Mouse (Mus musculus): ENCODE measurements at regions not wholly inside any gene's neighbourhood (a gene's known extent, or its start where the extent isn't known, plus 50 kb on each side); places are given as distances from the start of the nearest gene placed in this dataset.
"Not testable (repeated sequence)": the region's sequence is repeated elsewhere in the genome, so short reads cannot be mapped to it uniquely, and the experiment has no call there.

- not testable (repeated sequence) for ATAC-seq (ENCODE audit: low TSS enrichment)
These were observed 1000.2 kb downstream of the Kcnt2 start for GRCm38 (mm10) chr1:141246125-141246524.

DNA sequence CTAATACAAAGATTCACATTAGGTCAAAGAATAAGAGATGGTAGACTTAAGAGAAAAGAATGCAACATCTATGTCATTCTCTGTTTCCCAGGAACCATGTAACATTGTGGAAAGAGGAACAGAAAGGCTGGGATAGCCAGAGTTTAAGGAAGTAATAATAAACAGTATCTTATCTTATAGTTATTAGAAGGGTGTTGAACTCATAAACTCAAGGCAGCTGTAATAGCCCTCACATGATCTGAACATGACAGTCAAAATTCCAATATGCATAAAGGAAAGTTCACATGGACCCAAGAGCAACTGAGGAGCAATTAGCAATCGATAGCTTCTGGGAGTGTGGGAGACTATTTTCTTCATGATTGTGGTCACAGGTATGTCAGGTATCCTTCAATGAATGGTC is 1028.8 kb downstream of the Kcnt2 start:
- ATAC-seq (ENCODE audit: low TSS enrichment): no peak

DNA sequence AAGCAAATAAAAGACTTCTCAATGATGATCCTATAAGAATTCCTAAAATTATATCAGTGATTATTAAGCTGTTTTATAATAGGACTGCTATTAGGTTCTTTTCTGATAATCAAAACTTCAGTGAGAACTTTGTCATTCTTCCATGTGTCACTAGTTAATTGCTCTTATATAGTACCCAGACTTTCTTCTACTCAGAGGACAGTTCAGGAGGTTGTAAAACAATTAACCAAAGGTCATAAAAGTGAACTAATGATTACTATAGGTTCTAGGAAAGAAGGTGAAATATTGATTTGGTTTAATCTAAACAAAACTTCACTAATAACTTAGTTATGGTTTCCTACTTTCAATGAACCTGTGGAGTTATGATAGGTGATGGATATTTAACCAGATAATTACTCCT is 1035.6 kb downstream of the Kcnt2 start:
- ATAC-seq (ENCODE audit: low TSS enrichment): no peak

DNA sequence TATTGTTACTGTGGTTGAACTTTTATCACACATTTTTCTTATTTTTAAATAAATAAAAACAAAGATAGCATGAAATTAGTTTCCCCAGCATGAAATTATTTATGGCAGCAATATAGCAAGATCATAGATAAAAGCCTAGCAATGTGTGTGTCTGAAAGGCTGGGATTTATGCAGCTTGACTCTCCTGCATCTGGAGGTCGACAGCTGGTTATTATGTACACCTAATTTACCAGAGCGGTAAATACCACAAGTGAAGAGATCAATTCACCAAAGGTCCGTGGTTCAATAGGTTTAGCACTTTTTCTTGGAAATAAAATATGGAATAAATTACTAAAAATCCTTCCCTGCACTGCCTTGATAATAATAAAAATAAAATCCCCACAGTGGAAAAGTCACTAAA is 1077.0 kb downstream of the Kcnt2 start:
- no peak for ATAC-seq (ENCODE audit: low TSS enrichment)

DNA sequence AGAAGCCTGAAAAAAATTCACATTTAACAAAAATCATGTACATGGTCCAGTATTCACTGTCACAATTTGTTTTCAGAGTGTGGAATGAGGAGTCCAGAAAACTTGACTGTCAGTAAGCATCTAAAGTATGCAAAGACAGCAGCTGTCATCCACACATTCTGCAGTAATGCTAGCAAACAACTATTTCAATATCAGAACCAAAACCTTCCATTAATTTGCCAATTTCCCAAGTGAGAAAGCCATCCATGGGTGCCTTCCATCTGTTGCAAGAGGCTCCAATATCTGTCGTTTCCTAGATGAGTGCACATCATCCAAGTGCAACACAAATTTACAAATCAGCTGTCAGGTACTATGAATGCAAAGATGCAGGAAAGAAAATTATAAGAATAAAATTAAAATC is 1092.1 kb downstream of the Kcnt2 start:
- ATAC-seq (ENCODE audit: low TSS enrichment): no peak

GRCm38 (mm10) chr1:141369447-141369846 is 1123.5 kb downstream of the Kcnt2 start:
- ATAC-seq (ENCODE audit: low TSS enrichment): no peak

DNA sequence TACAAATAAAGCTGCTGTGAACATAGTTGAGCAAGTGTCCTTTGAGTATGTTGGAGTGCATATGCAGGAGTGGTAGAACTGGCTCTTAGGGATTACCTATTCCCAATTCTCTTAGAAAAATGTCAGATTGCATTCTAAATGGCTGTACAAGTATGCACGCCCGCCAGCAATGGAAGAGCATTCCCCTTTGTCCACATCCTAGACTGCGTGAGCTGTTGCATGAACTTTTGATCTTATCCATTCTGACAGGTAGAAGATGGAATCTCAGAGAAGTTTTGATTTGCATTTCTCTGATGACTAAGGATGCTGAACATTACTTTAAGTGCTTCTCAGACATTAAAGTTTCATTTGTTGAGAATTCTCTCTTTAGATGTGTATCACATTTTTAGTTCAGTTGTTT is 1130.0 kb downstream of the Kcnt2 start:
- no peak for ATAC-seq (ENCODE audit: low TSS enrichment)

- no peak for ATAC-seq (ENCODE audit: low TSS enrichment)
These were observed 1155.4 kb downstream of the Kcnt2 start for GRCm38 (mm10) chr1:141401334-141401733.

DNA sequence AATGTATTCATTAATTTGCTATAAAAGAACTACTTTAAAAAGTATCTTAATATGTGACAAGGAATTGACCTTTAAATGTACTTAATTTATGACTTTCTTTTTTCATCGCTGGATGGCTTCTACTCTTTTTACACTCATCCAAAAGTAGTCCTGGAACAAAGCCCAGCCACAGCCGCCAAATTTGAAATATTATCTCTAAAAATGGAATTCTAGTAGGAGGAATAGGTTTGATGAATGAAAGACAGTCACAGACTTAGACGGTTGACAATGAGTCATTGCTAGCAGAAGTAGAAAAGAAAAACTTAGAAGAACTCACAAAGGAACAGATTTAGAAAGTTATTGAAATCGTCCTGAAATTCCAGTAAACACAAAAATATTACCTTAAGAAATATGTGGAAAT is 1183.7 kb downstream of the Kcnt2 start:
- peak; percentile 85 for ATAC-seq (ENCODE audit: low TSS enrichment)

DNA sequence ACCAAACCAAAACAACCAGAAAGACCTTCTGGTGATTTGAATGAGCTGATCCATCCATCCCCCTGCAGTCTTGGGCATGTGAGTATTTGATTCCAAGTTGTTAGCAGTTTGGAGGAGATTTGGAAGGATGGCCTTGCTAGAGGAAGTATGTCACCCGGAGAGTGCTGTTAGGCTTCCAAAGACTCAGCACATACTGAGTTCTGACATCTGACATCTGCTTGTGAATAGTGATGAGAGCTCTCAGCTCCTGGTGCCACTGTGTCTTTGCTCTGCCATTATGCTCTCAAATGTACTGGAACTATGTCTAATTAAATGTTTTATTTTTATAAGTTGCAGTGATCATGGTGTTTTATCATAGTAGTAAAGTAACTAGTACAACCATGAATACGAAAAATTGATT is 1184.2 kb downstream of the Kcnt2 start:
- ATAC-seq (ENCODE audit: low TSS enrichment): peak; percentile 69

GRCm38 (mm10) chr1:141435452-141435851 is 1189.5 kb downstream of the Kcnt2 start:
- ATAC-seq (ENCODE audit: low TSS enrichment): no peak

DNA sequence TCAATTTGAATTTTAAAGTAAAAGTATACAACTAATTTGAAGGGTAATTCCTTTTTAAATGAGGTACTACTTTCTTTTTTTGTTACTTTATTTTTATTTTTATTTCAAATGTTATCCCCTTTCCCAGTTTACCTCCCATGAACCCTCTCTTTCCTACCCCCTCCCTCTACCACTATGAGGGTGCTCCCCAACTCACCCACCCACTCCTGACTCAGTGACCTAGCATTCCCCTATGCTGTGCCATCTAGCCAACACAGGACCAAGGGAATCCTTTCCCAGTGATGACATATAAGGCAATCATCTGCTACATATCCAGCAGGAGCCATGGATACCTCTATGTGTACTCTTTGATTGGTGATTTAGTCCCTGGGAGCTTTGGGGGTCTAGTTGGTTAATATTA is 1194.3 kb downstream of the Kcnt2 start:
- ATAC-seq (ENCODE audit: low TSS enrichment): no peak

GRCm38 (mm10) chr1:141450960-141451359 is 1205.0 kb downstream of the Kcnt2 start:
- ATAC-seq (ENCODE audit: low TSS enrichment): no peak

GRCm38 (mm10) chr1:141464576-141464975 is 1218.6 kb downstream of the Kcnt2 start:
- ATAC-seq (ENCODE audit: low TSS enrichment): no peak

All from frontal cortex, adult (tissue).